ENCODE assay signal across 8 mouse cellular contexts in genomic region chr2:167679902-167680430, GRCm38 (mm10). TPM values are rescaled to one million over a fixed set of nuclear protein-coding genes. Genes with fewer than 3 reads are reported as not detected.
DNase-seq lines count a peak whose midpoint lies in the region; ATAC-seq and TF ChIP-seq lines count a peak whose summit lies in the region.

No protein-coding gene starts in this region.

- no peak for TF ChIP-seq POLR2A in bone marrow macrophage, adult 2 months (IDR thresholded peaks at IDR 0.05; ENCODE audit: borderline replicate concordance, low read depth, low read length)

- H3K27me3 ChIP-seq in E14TG2a.4 (ENCODE audit: insufficient read depth, low read length), result peaks cover 8% of the 10 kb centered on the region; the same call in 1 of the 2 replicates
- H3K27me3 ChIP-seq in heart, embryonic 15.5 days, result peaks cover 5% of the 10 kb centered on the region; the same call in 1 of the 2 replicates
- no peaks in the 10 kb centered on the region for H3K27me3 ChIP-seq in neural tube, embryonic 14.5 days (ENCODE audit: control insufficient read depth, insufficient read depth, low read length)

- DNase-seq in kidney, postnatal 25 days, result peak; percentile 84 to 87
- DNase-seq in lung, adult 18-20 months, result peak; percentile 78 to 84
- peak; percentile 91 for DNase-seq in thymus, postnatal 0 days (ENCODE audit: low spot score)

- peaks cover 27% of the 10 kb centered on the region for H3K4me1 ChIP-seq in E14TG2a.4 (replicated peaks; ENCODE audit: low read depth, low read length)
- no peaks in the 10 kb centered on the region for H3K4me1 ChIP-seq in bone marrow macrophage, adult 2 months (ENCODE audit: control insufficient read depth, insufficient read depth, low read length)
- peaks cover 7% of the 10 kb centered on the region; the same call in 1 of the 2 replicates for H3K4me1 ChIP-seq in heart, embryonic 15.5 days (replicated peaks)
- no peaks in the 10 kb centered on the region for H3K4me1 ChIP-seq in neural tube, embryonic 14.5 days (ENCODE audit: control insufficient read depth, insufficient read depth, low read length)

- H3K9ac ChIP-seq in heart, embryonic 15.5 days, result no peak overlapping the region
- H3K9ac ChIP-seq in neural tube, embryonic 14.5 days (replicated peaks; ENCODE audit: low read depth, low read length), result no peak overlapping the region

- H3K27ac ChIP-seq in bone marrow macrophage, adult 2 months (ENCODE audit: insufficient read depth, low read depth, low read length), result no peak overlapping the region
- no peak overlapping the region for H3K27ac ChIP-seq in heart, embryonic 15.5 days
- H3K27ac ChIP-seq in neural tube, embryonic 14.5 days (ENCODE audit: low read depth, low read length), result no peak overlapping the region

- ATAC-seq in erythroblast, adult 5-6 weeks (replicated peaks; ENCODE audit: low FRiP score, poor library complexity, severe bottlenecking), result peak; percentile 79
- peak; percentile 58 for ATAC-seq in heart, embryonic 15.5 days (replicated peaks; ENCODE audit: insufficient number of reproducible peaks, insufficient read depth, low FRiP score, low read depth)
- ATAC-seq in neural tube, embryonic 14.5 days (ENCODE audit: low read depth), result peak; percentile 76

- peak; percentile 77 for TF ChIP-seq CTCF in E14TG2a.4 (conservative IDR thresholded peaks at IDR 0.05; ENCODE audit: low read length)
- TF ChIP-seq CTCF in bone marrow macrophage, adult 2 months (IDR thresholded peaks at IDR 0.05; ENCODE audit: low read depth, low read length), result peak; percentile 68

- H3K4me3 ChIP-seq in E14TG2a.4 (replicated peaks; ENCODE audit: low read length), result no peak overlapping the region
- H3K4me3 ChIP-seq in bone marrow macrophage, adult 2 months (ENCODE audit: insufficient read depth, low read length), result no peak overlapping the region
- H3K4me3 ChIP-seq in heart, embryonic 15.5 days, result no peak overlapping the region
- no peak overlapping the region for H3K4me3 ChIP-seq in neural tube, embryonic 14.5 days (ENCODE audit: low read depth, low read length)

- no peak overlapping the region for H3K4me2 ChIP-seq in heart, embryonic 15.5 days
- no peak overlapping the region for H3K4me2 ChIP-seq in neural tube, embryonic 14.5 days (ENCODE audit: low read depth, low read length)

- no peaks in the 10 kb centered on the region for H3K36me3 ChIP-seq in E14TG2a.4 (ENCODE audit: insufficient read depth, low read length)
- no peaks in the 10 kb centered on the region for H3K36me3 ChIP-seq in heart, embryonic 15.5 days
- H3K36me3 ChIP-seq in neural tube, embryonic 14.5 days (ENCODE audit: control insufficient read depth, insufficient read depth, low read length), result no peaks in the 10 kb centered on the region

- WGBS in heart, embryonic 15.5 days, result 2% methylated on average over 13 of the region's 13 CpGs
- WGBS in neural tube, embryonic 14.5 days, result 2% methylated on average over 13 of the region's 13 CpGs

- no peaks in the 10 kb centered on the region for H3K9me3 ChIP-seq in E14TG2a.4 (ENCODE audit: low read length)
- no peaks in the 10 kb centered on the region for H3K9me3 ChIP-seq in heart, embryonic 15.5 days (replicated peaks)
- no peaks in the 10 kb centered on the region for H3K9me3 ChIP-seq in neural tube, embryonic 14.5 days (ENCODE audit: control insufficient read depth, low read length)

RNA-seq across cellular contexts. Expression of gene Cebpb, which starts 8.7 kb away (rescaled TPM):
- 109 and 122 TPM in 2 replicates for polyA plus RNA-seq in bone marrow macrophage, adult 2 months (2012; ENCODE audit: insufficient read depth, insufficient read length, missing spikeins)
- total RNA-seq in erythroblast, adult 5-6 weeks (2015; ENCODE audit: low replicate concordance), result 8.8 and 9.0 TPM in 2 replicates
- 7.3 and 14.8 TPM in 2 replicates for total RNA-seq in erythroblast, adult 5-6 weeks (2017; ENCODE audit: low replicate concordance)
- polyA plus RNA-seq in heart, embryonic 15.5 days (2015; fragmentation: Nextera tagmentation; extraction: Ambion mirVana), result 10.2 and 14.3 TPM in 2 replicates
- 1.1 and 1.3 TPM in 2 replicates for polyA plus RNA-seq in neural tube, embryonic 14.5 days (2014; fragmentation: Nextera tagmentation; extraction: Ambion mirVana)
- 7.3 and 7.8 TPM in 2 replicates for polyA plus RNA-seq in thymus, postnatal 0 days (2015; fragmentation: Nextera tagmentation; extraction: Ambion mirVana)

RNA-seq across cellular contexts. Expression of gene Tmem189, which starts 9.7 kb away (rescaled TPM):
- polyA plus RNA-seq in bone marrow macrophage, adult 2 months (2012; ENCODE audit: insufficient read depth, insufficient read length, missing spikeins), result 129 and 138 TPM in 2 replicates
- total RNA-seq in erythroblast, adult 5-6 weeks (2015; ENCODE audit: low replicate concordance), result 19.6 and 20.8 TPM in 2 replicates
- total RNA-seq in erythroblast, adult 5-6 weeks (2017; ENCODE audit: low replicate concordance), result 23.7 and 52.9 TPM in 2 replicates
- polyA plus RNA-seq in heart, embryonic 15.5 days (2015; fragmentation: Nextera tagmentation; extraction: Ambion mirVana), result 35.3 and 45.7 TPM in 2 replicates
- 35.1 and 35.9 TPM in 2 replicates for polyA plus RNA-seq in neural tube, embryonic 14.5 days (2014; fragmentation: Nextera tagmentation; extraction: Ambion mirVana)
- polyA plus RNA-seq in thymus, postnatal 0 days (2015; fragmentation: Nextera tagmentation; extraction: Ambion mirVana), result 43.7 and 47.7 TPM in 2 replicates

RNA-seq across cellular contexts. Expression of gene Gm20431, which starts 18.7 kb away (rescaled TPM):
- 13.5 and 19.6 TPM in 2 replicates for polyA plus RNA-seq in bone marrow macrophage, adult 2 months (2012; ENCODE audit: insufficient read depth, insufficient read length, missing spikeins)
- total RNA-seq in erythroblast, adult 5-6 weeks (2015; ENCODE audit: low replicate concordance), result not detected in 2 replicates
- total RNA-seq in erythroblast, adult 5-6 weeks (2017; ENCODE audit: low replicate concordance), result not detected in 2 replicates
- 7.3 TPM in 1 of 2 replicates, not detected in the other for polyA plus RNA-seq in heart, embryonic 15.5 days (2015; fragmentation: Nextera tagmentation; extraction: Ambion mirVana)
- polyA plus RNA-seq in neural tube, embryonic 14.5 days (2014; fragmentation: Nextera tagmentation; extraction: Ambion mirVana), result 10.7 and 12.5 TPM in 2 replicates
- polyA plus RNA-seq in thymus, postnatal 0 days (2015; fragmentation: Nextera tagmentation; extraction: Ambion mirVana), result 6.7 and 7.1 TPM in 2 replicates

RNA-seq across cellular contexts. Expression of gene Ube2v1, which starts 48.1 kb away (rescaled TPM):
- polyA plus RNA-seq in bone marrow macrophage, adult 2 months (2012; ENCODE audit: insufficient read depth, insufficient read length, missing spikeins), result 132 and 166 TPM in 2 replicates
- 134 and 176 TPM in 2 replicates for total RNA-seq in erythroblast, adult 5-6 weeks (2015; ENCODE audit: low replicate concordance)
- total RNA-seq in erythroblast, adult 5-6 weeks (2017; ENCODE audit: low replicate concordance), result 150 and 202 TPM in 2 replicates
- 179 and 216 TPM in 2 replicates for polyA plus RNA-seq in heart, embryonic 15.5 days (2015; fragmentation: Nextera tagmentation; extraction: Ambion mirVana)
- polyA plus RNA-seq in neural tube, embryonic 14.5 days (2014; fragmentation: Nextera tagmentation; extraction: Ambion mirVana), result 291 and 304 TPM in 2 replicates
- polyA plus RNA-seq in thymus, postnatal 0 days (2015; fragmentation: Nextera tagmentation; extraction: Ambion mirVana), result 215 and 236 TPM in 2 replicates
